Mouse (Mus musculus) urinary bladder, postnatal 25 days (tissue): ENCODE data around the gene Olfr1051.
"Not testable (repeated sequence)": the region's sequence is repeated elsewhere in the genome, so short reads cannot be mapped to it uniquely, and the experiment has no call there.

ENCODE experiments used
- DNase-seq: peaks from one replicate; pipeline ENCODE4 v3.0.0; 2022; ENCODE audit warnings: low spot score

Gene Olfr1051

DNA sequence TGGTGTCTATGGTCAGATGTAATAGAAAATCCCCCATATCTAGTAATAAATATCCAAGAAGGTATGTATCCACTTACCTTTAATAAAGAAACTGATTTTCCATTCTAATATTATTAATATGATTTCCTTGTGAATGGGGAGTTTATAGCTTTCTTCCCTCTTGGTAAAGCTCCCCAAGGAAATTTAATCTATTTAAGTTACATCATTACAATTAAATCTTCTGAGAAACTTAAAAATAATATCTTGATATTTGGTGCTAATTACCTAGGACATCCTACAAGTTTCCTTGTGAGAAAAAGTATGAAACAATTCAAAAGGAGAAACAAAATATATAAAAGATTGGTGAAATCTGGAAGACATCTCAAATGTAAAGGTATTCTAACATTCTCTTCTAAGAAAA lies at the start of gene Olfr1051:
TSS of gene Olfr1051 (minus strand) at position 101 of the 400 bp plus-strand sequence.
- DNase-seq = not testable (repeated sequence)

- no peak for DNase-seq
These were observed 36.3 kb upstream of the Olfr1051 start, which contains the start of gene Olfr1053 for GRCm38 (mm10) chr2:86315184-86315583. TSS of gene Olfr1053 (minus strand) at chr2:86315284.

- no peak for DNase-seq
These were observed 13.3 kb upstream of the Olfr1051 start, which contains the start of gene Olfr1052 for GRCm38 (mm10) chr2:86292155-86292554. TSS of gene Olfr1052 (plus strand) at chr2:86292455.

DNA sequence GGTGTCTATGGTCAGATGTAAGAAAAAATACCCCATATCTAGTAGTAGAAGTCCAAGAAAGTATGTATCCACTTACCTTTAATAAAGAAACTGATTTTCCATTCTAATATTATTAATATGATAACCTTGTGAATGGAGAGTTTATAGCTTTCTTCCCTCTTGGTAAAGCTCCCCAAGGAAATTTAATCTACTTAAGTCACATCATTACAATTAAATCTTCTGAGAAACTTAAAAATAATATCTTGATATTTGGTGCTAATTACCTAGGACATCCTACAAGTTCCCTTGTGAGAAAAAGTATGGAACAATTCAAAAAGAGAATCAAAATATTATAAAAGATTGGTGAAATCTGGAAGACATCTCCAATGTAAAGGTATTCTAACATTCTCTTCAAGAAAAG lies 20.7 kb downstream of the Olfr1051 start, which contains the start of gene Olfr1049:
TSS of gene Olfr1049 (minus strand) at position 101 of the 400 bp plus-strand sequence.
- not testable (repeated sequence) for DNase-seq

DNA sequence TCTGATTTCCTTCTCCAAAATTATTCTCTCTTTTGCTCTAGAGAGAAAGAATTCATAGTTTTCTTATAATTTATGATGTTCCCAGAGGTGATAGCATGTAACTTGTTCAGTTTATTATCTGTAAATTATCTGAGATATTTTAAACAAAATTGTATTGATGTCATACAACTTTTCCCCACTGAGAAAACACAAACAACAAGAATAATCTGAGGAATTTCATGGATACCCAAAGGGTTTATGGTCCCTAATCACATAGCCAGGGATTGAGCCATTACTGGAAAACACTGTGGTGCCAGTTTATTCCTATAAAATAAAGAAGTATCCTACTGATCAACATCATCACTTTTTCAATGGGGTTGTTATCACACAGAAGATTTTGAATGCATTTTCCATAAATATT lies 38.7 kb downstream of the Olfr1051 start, which contains the start of gene Olfr1048:
TSS of gene Olfr1048 (minus strand) at position 101 of the 400 bp plus-strand sequence.
- DNase-seq = no peak

DNA sequence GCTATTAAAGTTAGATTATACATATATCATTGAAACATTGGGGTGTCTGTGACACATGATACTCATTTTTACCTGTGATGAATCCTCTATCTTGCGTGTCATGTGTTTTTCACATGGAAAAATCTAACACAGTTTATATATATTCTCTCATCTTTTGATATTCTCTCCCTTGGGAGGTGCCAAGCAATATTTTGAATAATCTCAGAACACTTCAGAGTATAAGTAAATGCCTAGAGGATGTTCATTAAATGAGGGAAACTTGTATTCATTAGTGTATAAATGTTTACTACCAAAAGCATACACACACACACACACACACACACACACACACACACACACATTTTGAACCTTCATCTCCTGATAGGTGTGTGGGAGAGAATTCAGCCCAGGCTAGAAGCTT lies 47.6 kb downstream of the Olfr1051 start, which contains the start of gene Olfr1047:
TSS of gene Olfr1047 (minus strand) at position 101 of the 400 bp plus-strand sequence.
- DNase-seq = no peak
